Mouse (Mus musculus) liver, embryonic 14.5 days (tissue): Measurements from ENCODE around the gene Lsr. TPM values are rescaled to one million over a fixed set of nuclear protein-coding genes. Genes with fewer than 3 reads are reported as not detected.

Experiments used
- ATAC-seq: fragments of 200-750 bp; cut with Nextera tagmentation; 2 replicates; pipeline ENCODE4 v1.8.0; 2017; ENCODE audit warnings: moderate number of reproducible peaks, mild to moderate bottlenecking, moderate library complexity; ENCODE audit not compliant: insufficient read depth
- DNase-seq, 3 experiments: peaks; one replicate each; pipeline ENCODE4 v3.0.0-alpha.2; 2012 to 2013; ENCODE audit warnings: low read depth in 3 of 3, low spot score in 3 of 3
- H3K27ac ChIP-seq: fragments of 300-500 bp; sonication (generic); 2 replicates; pipeline ENCODE4 v1.5.1; 2014; ENCODE audit warnings: moderate library complexity, mild to moderate bottlenecking, control low read depth, inconsistent platforms
- H3K27me3 ChIP-seq: fragments of 300-500 bp; sonication (generic); 2 replicates; pipeline ENCODE4 v1.6.1; 2014; ENCODE audit warnings: mild to moderate bottlenecking, low read length, moderate library complexity; ENCODE audit not compliant: control insufficient read depth, insufficient read depth
- H3K36me3 ChIP-seq: fragments of 300-500 bp; sonication (generic); replicated peaks from 2 replicates; pipeline ENCODE4 v1.6.1; 2014; ENCODE audit warnings: low read depth; ENCODE audit not compliant: control insufficient read depth, insufficient read depth
- H3K4me1 ChIP-seq, 2 experiments: fragments of 200-500 bp in 1 of 2; fragments of 300-500 bp in 1 of 2; sonication (generic) in 1 of 2; replicated peaks; 2 replicates each; pipeline ENCODE4 v1.6.1; 2012 to 2014; ENCODE audit warnings: antibody characterized with exemption in 1 of 2, inconsistent platforms in 1 of 2, low read length in 1 of 2; ENCODE audit not compliant: control insufficient read depth in 2 of 2, insufficient read depth in 2 of 2
- H3K4me2 ChIP-seq: fragments of 300-500 bp; sonication (generic); 2 replicates; pipeline ENCODE4 v1.6.1; 2014; ENCODE audit warnings: low read depth, mild to moderate bottlenecking, control low read depth, moderate library complexity
- H3K4me3 ChIP-seq, 2 experiments: fragments of 200-500 bp in 1 of 2; fragments of 300-500 bp in 1 of 2; sonication (generic) in 1 of 2; 2 replicates each; pipeline ENCODE4 v1.5.1; 2012 to 2014; ENCODE audit warnings: low read depth in 2 of 2, low read length in 2 of 2, mild to moderate bottlenecking in 2 of 2, control low read depth in 1 of 2, inconsistent platforms in 1 of 2, moderate library complexity in 1 of 2; ENCODE audit not compliant: insufficient read depth in 1 of 2
- H3K9ac ChIP-seq: fragments of 300-500 bp; sonication (generic); replicated peaks from 2 replicates; pipeline ENCODE4 v1.6.1; 2014; ENCODE audit warnings: mild to moderate bottlenecking, control low read depth, moderate library complexity
- H3K9me3 ChIP-seq: fragments of 300-500 bp; sonication (generic); 2 replicates; pipeline ENCODE4 v1.6.1; 2016; ENCODE audit warnings: low read length, mixed read lengths; ENCODE audit not compliant: control insufficient read depth
- CTCF ChIP-seq: IDR thresholded peaks from 2 replicates; pipeline ENCODE4 v1.5.1; 2016; ENCODE audit warnings: antibody characterized with exemption, low read depth, control low read depth
- EP300 ChIP-seq: IDR thresholded peaks from 2 replicates; pipeline ENCODE4 v1.6.1; 2016; ENCODE audit warnings: antibody characterized with exemption, low read depth
- WGBS: fragments of 180-500 bp; shearing (Covaris S2); extraction: QIAGEN DNeasy Blood & Tissue Kit; methylation state at CpG from one replicate; pipeline ENCODE4 v1.1.7; 2014; ENCODE audit not compliant: insufficient replicate concordance; 5-methylcytosine and 5-hydroxymethylcytosine counted together
- polyA plus RNA-seq, 2 experiments: library from polyadenylated mRNA; depleted of rRNA in 1 of 2; stranded (reverse) in 1 of 2; unstranded in 1 of 2; fragments of >200 nt; fragmentation: Nextera tagmentation in 1 of 2; extraction: Ambion mirVana in 1 of 2; gene quantifications; 2 replicates each; pipeline versions ENCODE4 v1.2.1 to v1.2.3; 2012 to 2014

The Lsr gene
- polyA plus RNA-seq, 2 experiments: 14.3 to 15.1 TPM

- no peak for ATAC-seq
- H3K4me2 ChIP-seq: no peak overlapping the region
- no peaks in the 10 kb centered on the region; a peak in 1 of 4 replicates for H3K4me1 ChIP-seq
- TF ChIP-seq CTCF: no peak
- TF ChIP-seq EP300: no peak
- H3K27me3 ChIP-seq: no peaks in the 10 kb centered on the region
- no peaks in the 10 kb centered on the region; the same call in 1 of the 2 replicates for H3K9me3 ChIP-seq
- no peak overlapping the region for H3K4me3 ChIP-seq
- WGBS: 52% methylated on average over 5 of the region's 5 CpGs
- no peaks in the 10 kb centered on the region for H3K36me3 ChIP-seq
- no peak overlapping the region for H3K9ac ChIP-seq
- no peak overlapping the region for H3K27ac ChIP-seq
- DNase-seq: no peak
These were observed 18.9 kb upstream of the Lsr start for GRCm38 (mm10) chr7:30992148-30992547.

GRCm38 (mm10) chr7:30988519-30989162 lies 15.4 kb upstream of the Lsr start:
- WGBS: 61% methylated on average over 4 of the region's 4 CpGs
- Histone ChIP-seq H3K4me1 (no peaks in the 10 kb centered on the region; a peak in 1 of 4 replicates), H3K27me3 (no peaks in the 10 kb centered on the region), H3K9me3 (no peaks in the 10 kb centered on the region), H3K36me3 (no peaks in the 10 kb centered on the region), H3K4me3 (no peak overlapping the region), H3K4me2 (no peak overlapping the region), H3K27ac (no peak overlapping the region), H3K9ac (no peak overlapping the region)
- ATAC-seq (no peak), DNase-seq (no peak)
- TF ChIP-seq CTCF (no peak), EP300 (no peak)

GRCm38 (mm10) chr7:30985357-30985756 lies 12.1 kb upstream of the Lsr start:
- Histone ChIP-seq H3K4me1 (no peaks in the 10 kb centered on the region; a peak in 1 of 4 replicates), H3K4me3 (no peak overlapping the region), H3K27ac (no peak overlapping the region), H3K4me2 (no peak overlapping the region), H3K9me3 (no peaks in the 10 kb centered on the region), H3K36me3 (no peaks in the 10 kb centered on the region), H3K27me3 (no peaks in the 10 kb centered on the region), H3K9ac (no peak overlapping the region)
- no peak for TF ChIP-seq EP300
- no peak for TF ChIP-seq CTCF
- ATAC-seq: no peak
- 60% methylated on average over 9 of the region's 9 CpGs for WGBS
- DNase-seq: no peak

DNA sequence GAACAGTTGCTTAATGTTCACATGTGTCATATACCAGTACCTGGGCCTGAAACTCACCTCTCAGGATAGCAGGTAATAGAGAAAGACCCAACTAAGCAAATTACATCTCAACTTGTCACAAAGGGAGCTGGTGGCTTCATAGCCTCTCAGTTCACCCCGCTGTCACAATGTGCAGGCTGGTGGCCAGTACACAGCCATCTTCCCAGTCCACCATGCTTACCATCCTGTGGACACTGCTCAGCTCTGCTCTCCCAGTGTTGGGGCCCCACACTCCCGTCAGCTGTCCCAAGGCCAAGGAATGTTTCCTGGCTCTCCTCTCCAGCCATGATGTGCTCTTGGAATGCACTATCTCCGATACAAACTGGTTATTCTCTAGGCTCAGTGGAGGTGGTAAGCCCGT lies 8.4 kb upstream of the Lsr start:
- Histone ChIP-seq H3K27ac (no peak overlapping the region), H3K36me3 (no peaks in the 10 kb centered on the region), H3K27me3 (no peaks in the 10 kb centered on the region), H3K9me3 (no peaks in the 10 kb centered on the region), H3K4me1 (no peaks in the 10 kb centered on the region), H3K4me3 (no peak overlapping the region), H3K4me2 (no peak overlapping the region), H3K9ac (no peak overlapping the region)
- no peak for ATAC-seq
- DNase-seq: no peak
- TF ChIP-seq CTCF (no peak), EP300 (no peak)
- WGBS: 53% methylated on average over 4 of the region's 4 CpGs

- H3K4me1 ChIP-seq: no peaks in the 10 kb centered on the region
- under 1% methylated on average over 37 of the region's 37 CpGs for WGBS
- H3K9me3 ChIP-seq: no peaks in the 10 kb centered on the region
These were observed 431 bp upstream of the Lsr start, which contains the start of gene Fam187b for GRCm38 (mm10) chr7:30973501-30974289. TSS of gene Fam187b (plus strand) at chr7:30973790.

More at GRCm38 (mm10) chr7:30973501-30974289, 431 bp upstream of the Lsr start, which contains the start of gene Fam187b:
- DNase-seq: peak; percentile 56 to 67 (median 56)
- TF ChIP-seq CTCF (peak; percentile 96), EP300 (no peak)
- peaks cover 11% of the 10 kb centered on the region for H3K27me3 ChIP-seq
- H3K9ac ChIP-seq: peak within 1 kb of the TSS; percentile 36; the same call in 1 of the 2 replicates
- H3K4me2 ChIP-seq: peak within 1 kb of the TSS; percentile 64
- H3K4me3 ChIP-seq: peak within 1 kb of the TSS; percentile 51 to 55
- H3K36me3 ChIP-seq: no peaks in the 10 kb centered on the region
- H3K27ac ChIP-seq: no peak within 1 kb of the TSS
- ATAC-seq: peak; percentile 80
